Mouse (Mus musculus) CH12.LX (cell line): ENCODE measurements around the gene Mgat4d.

Experiments used
- CHD1 ChIP-seq: IDR thresholded peaks from 2 replicates; pipeline ENCODE4 v1.6.1; 2012; ENCODE audit warnings: low read depth, low read length, improper control_type of control experiment, inconsistent platforms
- CTCF ChIP-seq, 2 experiments: IDR thresholded peaks in 1 of 2; conservative IDR thresholded peaks in 1 of 2; 2 replicates each; pipeline ENCODE4 v1.5.1; 2011 to 2012; ENCODE audit warnings: low read depth in 2 of 2, low read length in 2 of 2, improper control_type of control experiment in 1 of 2, inconsistent platforms in 1 of 2, mild to moderate bottlenecking in 1 of 2, moderate library complexity in 1 of 2
- HCFC1 ChIP-seq: IDR thresholded peaks from 2 replicates; pipeline ENCODE4 v1.6.1; 2012; ENCODE audit warnings: low read depth, mild to moderate bottlenecking, inconsistent platforms, low read length, improper control_type of control experiment
- MAX ChIP-seq: IDR thresholded peaks from 2 replicates; pipeline ENCODE4 v1.6.1; 2011; ENCODE audit warnings: low read length, improper control_type of control experiment
- NELFE ChIP-seq: IDR thresholded peaks from 2 replicates; pipeline ENCODE4 v1.6.1; 2011; ENCODE audit warnings: low read depth, low read length, improper control_type of control experiment
- POLR2AphosphoS2 ChIP-seq: IDR thresholded peaks from 2 replicates; pipeline ENCODE4 v1.6.1; 2011; ENCODE audit warnings: low read depth, low read length, improper control_type of control experiment
- TBP ChIP-seq: conservative IDR thresholded peaks from 2 replicates; pipeline ENCODE4 v1.6.1; 2011; ENCODE audit warnings: low read depth, low read length, improper control_type of control experiment
- TCF12 ChIP-seq: IDR thresholded peaks from 2 replicates; pipeline ENCODE4 v1.6.1; 2014; ENCODE audit warnings: low read depth, mild to moderate bottlenecking, inconsistent platforms, low read length, improper control_type of control experiment

DNA sequence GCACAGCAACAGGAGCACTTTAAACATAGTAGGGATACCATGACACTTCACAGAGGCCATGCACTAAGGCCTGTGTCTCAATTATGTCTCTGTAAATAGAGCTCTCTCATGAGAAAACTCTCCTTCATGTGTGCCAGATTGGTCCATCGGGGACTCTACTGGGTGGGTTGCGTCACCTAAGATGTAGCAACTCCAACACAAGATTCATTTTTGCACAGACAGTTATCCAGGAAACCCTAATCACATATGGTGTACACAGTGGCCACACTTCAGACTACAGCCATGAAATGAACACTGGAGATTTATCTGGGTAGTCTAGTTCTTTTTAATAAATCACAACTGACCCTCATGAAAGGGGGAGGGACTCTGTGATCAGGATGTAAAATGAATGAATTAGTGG, 3.0 kb downstream of the Mgat4d start:
- TF ChIP-seq POLR2AphosphoS2 (no peak), CHD1 (no peak), MAX (no peak), CTCF (conservative IDR thresholded peaks at IDR 0.05 in 1 of 2, IDR thresholded peaks at IDR 0.05 in 1 of 2; ENCODE audit: low read depth in 2 of 2, low read length in 2 of 2) (no peak), HCFC1 (no peak), NELFE (no peak), TBP (no peak), TCF12 (no peak)
